Mouse (Mus musculus) bone marrow macrophage, adult 2 months (primary cell): Measurements from ENCODE around the gene Treml1.

Experiments
- CTCF ChIP-seq: IDR thresholded peaks from 2 replicates; pipeline ENCODE4 v1.5.1; 2012; ENCODE audit warnings: low read depth, mild to moderate bottlenecking, low read length, moderate library complexity
- POLR2A ChIP-seq: IDR thresholded peaks from 2 replicates; pipeline ENCODE4 v1.6.1; 2012; ENCODE audit warnings: mild to moderate bottlenecking, low read depth, low read length, borderline replicate concordance

GRCm38 (mm10) chr17:48379050-48379449 is 19.3 kb downstream of the Treml1 start:
- TF ChIP-seq POLR2A (no peak), CTCF (no peak)
